Mouse (Mus musculus) bone marrow, adult 2 months (tissue): ENCODE results near the gene Rps9. TPM values are rescaled to one million over a fixed set of nuclear protein-coding genes. Genes with fewer than 3 reads are reported as not detected.

Experiments used
- polyA plus RNA-seq: library from polyadenylated mRNA; stranded (reverse); fragments of >200 nt; gene quantifications from 2 replicates; pipeline ENCODE4 v1.2.4, GENCODE M21; 2011; ENCODE audit warnings: low replicate concordance; ENCODE audit not compliant: missing spikeins, insufficient read depth, insufficient read length

The Rps9 gene
- polyA plus RNA-seq, 1 experiment, result 3,507 TPM

Other genes starting within 250 kb of the Rps9 start
- 7.8 and 11.9 TPM in 2 replicates for gene Tarm1, start 201.4 kb upstream of the Rps9 start, polyA plus RNA-seq
- 1.1 TPM in 1 of 2 replicates, not detected in the other for gene Oscar, start 87.8 kb upstream of the Rps9 start, polyA plus RNA-seq
- gene Ndufa3, start 86.6 kb upstream of the Rps9 start, polyA plus RNA-seq, result 372 and 377 TPM in 2 replicates
- gene Tfpt, start 74.1 kb upstream of the Rps9 start, polyA plus RNA-seq, result 12.2 and 42.0 TPM in 2 replicates
- gene Prpf31, start 74.0 kb upstream of the Rps9 start, polyA plus RNA-seq, result 26.4 and 45.2 TPM in 2 replicates
- 72.1 and 112 TPM in 2 replicates for gene Cnot3, start 58.7 kb upstream of the Rps9 start, polyA plus RNA-seq
- 5.5 and 9.8 TPM in 2 replicates for gene Leng1, start 38.2 kb upstream of the Rps9 start, polyA plus RNA-seq
- gene Tmc4, start 26.4 kb upstream of the Rps9 start, polyA plus RNA-seq, result 16.0 and 39.8 TPM in 2 replicates
- gene Tsen34, start 11.1 kb upstream of the Rps9 start, polyA plus RNA-seq, result 23.8 and 25.8 TPM in 2 replicates
- gene Mboat7, start 10.5 kb upstream of the Rps9 start, polyA plus RNA-seq, result 19.5 and 43.5 TPM in 2 replicates
- 41.4 and 143 TPM in 2 replicates for gene Pirb, start 16.4 kb downstream of the Rps9 start, polyA plus RNA-seq
- 0.72 and 4.4 TPM in 2 replicates for gene Gm15448, start 121.7 kb downstream of the Rps9 start, polyA plus RNA-seq
- 8.9 and 15.8 TPM in 2 replicates for gene Pira2, start 141.1 kb downstream of the Rps9 start, polyA plus RNA-seq
- 3.1 and 17.6 TPM in 2 replicates for gene Gm14548, start 194.1 kb downstream of the Rps9 start, polyA plus RNA-seq
- 5.3 and 20.8 TPM in 2 replicates for gene Lilra6, start 211.5 kb downstream of the Rps9 start, polyA plus RNA-seq